Mouse (Mus musculus) bone marrow, adult 2 months (tissue): Measurements from ENCODE around the gene Faf2.

Experiments
- CTCF ChIP-seq: fragments of 200-500 bp; IDR thresholded peaks from 2 replicates; pipeline ENCODE4 v1.5.1; 2011; ENCODE audit warnings: low read length, control low read depth; ENCODE audit not compliant: control insufficient read depth, insufficient read depth
- POLR2A ChIP-seq: fragments of 200-500 bp; IDR thresholded peaks from 2 replicates; pipeline ENCODE4 v1.6.1; 2011; ENCODE audit warnings: low read depth, mild to moderate bottlenecking, control low read depth, low read length, borderline replicate concordance; ENCODE audit not compliant: control insufficient read depth

GRCm38 (mm10) chr13:54694348-54695060 lies 72.9 kb downstream of the Faf2 start:
- TF ChIP-seq POLR2A, result peak; percentile 64; the same call in 1 of the 2 replicates
- no peak for TF ChIP-seq CTCF
